18 mouse cellular contexts compared by ENCODE assay signal in the genomic region with DNA sequence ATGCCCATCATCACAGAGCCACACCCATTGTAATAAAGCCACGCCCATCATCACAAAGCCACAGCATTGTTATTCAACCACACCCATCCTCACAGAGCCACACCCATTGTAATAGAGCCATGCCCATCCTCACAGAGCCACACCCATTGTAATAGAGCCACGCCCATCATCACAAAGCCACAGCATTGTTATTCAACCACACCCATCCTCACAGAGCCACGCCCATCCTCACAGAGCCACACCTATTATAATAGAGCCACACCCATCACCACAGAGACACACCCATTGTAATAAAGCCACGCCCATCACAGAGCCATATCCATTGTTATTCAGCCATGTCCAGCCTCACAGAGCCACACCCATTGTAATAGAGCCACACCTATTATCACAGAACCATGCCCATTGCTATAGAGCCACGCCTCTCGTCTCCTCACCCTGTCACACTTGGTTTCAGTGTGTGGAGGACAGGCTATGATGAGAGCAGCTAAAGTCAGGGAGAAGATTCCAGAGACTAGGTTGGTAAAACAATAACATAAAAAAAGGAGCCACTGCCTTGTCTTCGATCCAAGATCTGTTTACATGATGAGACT.
DNase-seq lines count a peak whose midpoint lies in the region; ATAC-seq and TF ChIP-seq lines count a peak whose summit lies in the region.
"Had no signal": no experiment of that assay in that cellular context is flagged by ENCODE, and none has a peak within 500 bp of the region (broad histone marks: within the 10 kb centered on the region; RNA-seq: fewer than 3 reads in every experiment).

No protein-coding gene starts in this region.

- H3K4me1 ChIP-seq in stomach, embryonic 16.5 days (ENCODE audit: control insufficient read depth, insufficient read depth, low read length) = no peaks in the 10 kb centered on the region
- H3K4me1 ChIP-seq in stomach, postnatal 0 days (replicated peaks; ENCODE audit: control insufficient read depth, insufficient read depth) = no peaks in the 10 kb centered on the region
- H3K4me1 ChIP-seq in G1E (ENCODE audit: insufficient read depth, low read depth, low read length) = no peaks in the 10 kb centered on the region
- H3K4me1 ChIP-seq in midbrain, embryonic 11.5 days (ENCODE audit: control insufficient read depth, insufficient read depth, low read length) = no peaks in the 10 kb centered on the region
- H3K4me1 ChIP-seq: embryonic facial prominence, embryonic 12.5 days had no signal

- DNase-seq in stomach, postnatal 0 days (ENCODE audit: low spot score) = no peak
- no peak for DNase-seq in G1E (ENCODE audit: low spot score)
- DNase-seq in cerebellum, adult 9-11 months = no peak
- DNase-seq in left cerebral cortex, postnatal 10 days (ENCODE audit: extremely low spot score in 1 of 2, low spot score in 2 of 2) = no peak
- DNase-seq in midbrain, embryonic 11.5 days (ENCODE audit: low spot score, missing footprints) = no peak
- DNase-seq: adrenal gland, adult 2 months; adrenal gland, postnatal 36 days; cerebellum, adult 2 months; cerebellum, postnatal 14 days; heart, postnatal 4 days had no signal

- H3K36me3 ChIP-seq in stomach, embryonic 16.5 days (ENCODE audit: control insufficient read depth, insufficient read depth, low read length) = no peaks in the 10 kb centered on the region
- H3K36me3 ChIP-seq in stomach, postnatal 0 days (ENCODE audit: control insufficient read depth, insufficient read depth, low read length) = no peaks in the 10 kb centered on the region
- no peaks in the 10 kb centered on the region for H3K36me3 ChIP-seq in G1E (replicated peaks)
- H3K36me3 ChIP-seq in midbrain, embryonic 11.5 days (ENCODE audit: control insufficient read depth, insufficient read depth, low read length) = no peaks in the 10 kb centered on the region
- H3K36me3 ChIP-seq: embryonic facial prominence, embryonic 12.5 days; forebrain, embryonic 15.5 days; heart, embryonic 13.5 days; hindbrain, embryonic 13.5 days had no signal

- no peak overlapping the region for H3K4me2 ChIP-seq in stomach, embryonic 16.5 days (ENCODE audit: low read depth, low read length)
- H3K4me2 ChIP-seq in stomach, postnatal 0 days (replicated peaks; ENCODE audit: low read depth) = no peak overlapping the region
- no peak overlapping the region for H3K4me2 ChIP-seq in midbrain, embryonic 11.5 days
- H3K4me2 ChIP-seq: embryonic facial prominence, embryonic 12.5 days; forebrain, embryonic 15.5 days; heart, embryonic 13.5 days; hindbrain, embryonic 13.5 days had no signal

- no peak for TF ChIP-seq EP300 in stomach, postnatal 0 days (optimal IDR thresholded peaks at IDR 0.05)

- no peak overlapping the region for H3K4me3 ChIP-seq in stomach, embryonic 16.5 days (replicated peaks; ENCODE audit: low read length)
- no peak overlapping the region for H3K4me3 ChIP-seq in stomach, postnatal 0 days (ENCODE audit: low read depth, low read length)
- H3K4me3 ChIP-seq in G1E (ENCODE audit: low read depth, low read length) = no peak overlapping the region
- H3K4me3 ChIP-seq in midbrain, embryonic 11.5 days (ENCODE audit: low read depth, low read length) = no peak overlapping the region
- H3K4me3 ChIP-seq: embryonic facial prominence, embryonic 12.5 days; forebrain, embryonic 15.5 days; heart, embryonic 13.5 days; hindbrain, embryonic 13.5 days had no signal

- H3K27ac ChIP-seq in stomach, embryonic 16.5 days (ENCODE audit: low read length) = no peak overlapping the region
- no peak overlapping the region for H3K27ac ChIP-seq in stomach, postnatal 0 days (replicated peaks)
- H3K27ac ChIP-seq in midbrain, embryonic 11.5 days (ENCODE audit: low read depth, low read length) = no peak overlapping the region
- H3K27ac ChIP-seq: embryonic facial prominence, embryonic 12.5 days; forebrain, embryonic 15.5 days; heart, embryonic 13.5 days; hindbrain, embryonic 13.5 days; hindbrain, postnatal 0 days had no signal

- 86% methylated on average over 7 of the region's 7 CpGs for WGBS in stomach, embryonic 16.5 days
- WGBS in stomach, postnatal 0 days = 83% methylated on average over 7 of the region's 7 CpGs
- WGBS in midbrain, embryonic 11.5 days = 90% methylated on average over 7 of the region's 7 CpGs

- H3K9me3 ChIP-seq in stomach, embryonic 16.5 days (replicated peaks; ENCODE audit: control insufficient read depth, low read length) = no peaks in the 10 kb centered on the region; the same call in 1 of the 2 replicates
- no peaks in the 10 kb centered on the region for H3K9me3 ChIP-seq in stomach, postnatal 0 days (ENCODE audit: control insufficient read depth, low read length)
- H3K9me3 ChIP-seq in G1E (replicated peaks) = peaks cover 45% of the 10 kb centered on the region
- no peaks in the 10 kb centered on the region for H3K9me3 ChIP-seq in midbrain, embryonic 11.5 days (ENCODE audit: control insufficient read depth, low read length)
- H3K9me3 ChIP-seq: embryonic facial prominence, embryonic 12.5 days; forebrain, embryonic 15.5 days; heart, embryonic 13.5 days; hindbrain, embryonic 13.5 days had no signal

- no peak overlapping the region for H3K9ac ChIP-seq in stomach, embryonic 16.5 days (ENCODE audit: low read length)
- no peak overlapping the region for H3K9ac ChIP-seq in stomach, postnatal 0 days (ENCODE audit: low read length)
- no peak overlapping the region for H3K9ac ChIP-seq in midbrain, embryonic 11.5 days (ENCODE audit: low read length)
- H3K9ac ChIP-seq: embryonic facial prominence, embryonic 12.5 days; forebrain, embryonic 15.5 days; heart, embryonic 13.5 days; hindbrain, embryonic 13.5 days had no signal

- ATAC-seq in stomach, embryonic 16.5 days (ENCODE audit: insufficient read depth, low FRiP score) = peak; percentile 60; the same call in 1 of the 2 replicates
- ATAC-seq in stomach, postnatal 0 days (ENCODE audit: low FRiP score, low TSS enrichment) = no peak
- ATAC-seq in G1E (ENCODE audit: extremely low read depth, insufficient number of reproducible peaks, low FRiP score, poor library complexity, severe bottlenecking) = peak; percentile 28; the same call in 1 of the 2 replicates
- ATAC-seq in common myeloid progenitor, adult 5-6 weeks (replicated peaks; ENCODE audit: low read depth, poor library complexity, severe bottlenecking) = peak; percentile 52; the same call in 1 of the 2 replicates
- peak; percentile 83 for ATAC-seq in megakaryocyte-erythroid progenitor cell, adult 5-6 weeks (replicated peaks; ENCODE audit: low FRiP score, low TSS enrichment, poor library complexity, severe bottlenecking)
- ATAC-seq in midbrain, embryonic 11.5 days (ENCODE audit: low FRiP score) = no peak
- ATAC-seq: forebrain, embryonic 15.5 days; hindbrain, postnatal 0 days had no signal

- TF ChIP-seq CTCF in stomach, postnatal 0 days (IDR thresholded peaks at IDR 0.05; ENCODE audit: low read depth) = no peak
- TF ChIP-seq CTCF in G1E (IDR thresholded peaks at IDR 0.05; ENCODE audit: low read depth, low read length) = no peak

- H3K27me3 ChIP-seq in stomach, embryonic 16.5 days (ENCODE audit: control insufficient read depth, insufficient read depth, low read length) = no peaks in the 10 kb centered on the region
- H3K27me3 ChIP-seq in stomach, postnatal 0 days (ENCODE audit: control insufficient read depth, insufficient read depth, low read length) = no peaks in the 10 kb centered on the region
- H3K27me3 ChIP-seq in G1E (ENCODE audit: insufficient read depth, low read length) = no peaks in the 10 kb centered on the region
- H3K27me3 ChIP-seq in midbrain, embryonic 11.5 days (ENCODE audit: control insufficient read depth, insufficient read depth, low read length) = no peaks in the 10 kb centered on the region
- H3K27me3 ChIP-seq: embryonic facial prominence, embryonic 12.5 days; forebrain, embryonic 15.5 days; heart, embryonic 13.5 days; hindbrain, embryonic 13.5 days had no signal

- intact Hi-C loops in left cerebral cortex, postnatal 10 days (cut with DNase I) = no loop called here

Comparison
In these comparisons a context has a peak if more than half of its experiments do, and no peak if none do; other contexts are left out.
1. ATAC-seq: peak in stomach, embryonic 16.5 days (single experiment), G1E (single experiment), common myeloid progenitor, adult 5-6 weeks (single experiment) and megakaryocyte-erythroid progenitor cell, adult 5-6 weeks (single experiment); none in stomach, postnatal 0 days (single experiment) and midbrain, embryonic 11.5 days (single experiment).